Mouse (Mus musculus) thymus, postnatal 25 days (tissue): ENCODE results near the gene Olfr351.

ENCODE experiments used
- DNase-seq: peaks from one replicate; pipeline ENCODE4 v3.0.0; 2022

Gene Olfr351

DNA sequence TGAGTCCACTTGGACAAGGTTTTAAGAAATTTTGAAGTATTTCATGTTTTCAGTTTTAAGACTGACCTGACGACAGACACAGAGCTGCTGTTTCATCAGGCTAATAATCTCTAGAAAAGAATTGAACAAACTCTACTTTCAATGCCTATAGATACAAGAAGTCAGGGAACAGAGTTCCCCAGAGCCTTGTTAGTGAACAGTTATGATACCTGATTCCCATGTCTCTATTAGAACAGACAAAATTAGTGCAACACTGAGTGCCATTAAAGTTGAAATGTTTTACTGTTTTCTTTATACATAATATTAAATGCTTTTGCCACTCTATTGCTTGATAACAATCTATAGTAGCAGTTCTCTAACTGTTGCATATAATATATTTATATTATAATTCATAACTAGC is at the start of gene Olfr351:
TSS of gene Olfr351 (minus strand) at position 101 of the 400 bp plus-strand sequence.
- no peak for DNase-seq

- DNase-seq, result no peak
Measured at GRCm38 (mm10) chr2:36905380-36905779, 42.9 kb upstream of the Olfr351 start, which contains the start of gene Olfr354. Gene Olfr354 (plus strand): TSS chr2:36905680.

DNA sequence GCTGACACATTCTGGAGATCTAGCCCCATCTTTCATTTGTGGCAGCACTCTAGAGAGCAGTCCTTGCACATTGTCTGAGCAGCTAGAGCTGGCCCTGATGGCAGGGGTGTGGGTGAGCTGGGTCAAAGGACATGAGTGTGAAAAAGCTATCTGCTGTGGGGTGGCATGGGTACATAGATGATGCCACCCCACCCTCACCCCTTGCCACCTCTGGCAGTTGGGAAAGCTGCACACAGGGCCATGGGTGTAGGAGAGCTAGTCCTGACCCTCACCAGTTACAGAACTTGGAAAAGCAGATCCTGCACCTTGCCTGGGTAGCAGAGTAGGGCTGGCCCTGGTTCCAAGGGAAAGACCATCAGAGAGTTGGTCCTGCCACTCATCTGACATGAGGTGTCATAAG is 34.7 kb upstream of the Olfr351 start:
- DNase-seq, result no peak

- DNase-seq, result no peak
Measured at GRCm38 (mm10) chr2:36892836-36893235, 30.4 kb upstream of the Olfr351 start, which contains the start of gene Olfr353. Gene Olfr353 (minus strand): TSS chr2:36892936.

- DNase-seq, result no peak
Measured at GRCm38 (mm10) chr2:36868160-36868559, 5.7 kb upstream of the Olfr351 start, which contains the start of gene Olfr352. Gene Olfr352 (plus strand): TSS chr2:36868460.

DNA sequence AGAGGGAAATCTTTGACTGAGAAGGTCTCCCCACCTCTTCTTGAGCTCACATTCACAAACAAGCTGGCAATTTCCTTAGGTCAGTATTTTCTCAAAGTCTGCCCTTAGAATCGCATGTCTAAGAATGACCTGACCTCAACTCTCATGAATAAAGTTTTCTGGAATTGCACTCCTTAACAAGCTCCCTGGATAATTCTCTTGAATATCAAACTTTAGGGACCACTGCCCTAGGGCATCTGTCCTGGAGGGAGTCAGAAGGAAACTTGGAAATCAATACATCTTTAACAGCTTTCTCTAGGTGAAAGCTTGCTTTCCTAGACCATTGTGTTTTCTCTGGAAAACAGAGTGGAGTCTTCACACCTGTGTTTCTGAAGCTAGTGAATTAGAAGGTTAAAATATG is 16.4 kb downstream of the Olfr351 start, which contains the start of gene Olfr350:
TSS of gene Olfr350 (plus strand) at position 301 of the 400 bp plus-strand sequence.
- DNase-seq, result no peak

GRCm38 (mm10) chr2:36816932-36817331 is 45.5 kb downstream of the Olfr351 start, which contains the start of gene Olfr3:
Gene Olfr3 (minus strand): TSS chr2:36817032.
- no peak for DNase-seq
